17 mouse cellular contexts compared by ENCODE assay signal in genomic region chr12:105003158-105003557, GRCm38 (mm10). TPM values are rescaled to one million over a fixed set of nuclear protein-coding genes. Genes with fewer than 3 reads are reported as not detected.
A peak's percentile ranks its signal among the peaks of the same experiment; 100 is the strongest.
DNase-seq lines count a peak whose midpoint lies in the region; ATAC-seq and TF ChIP-seq lines count a peak whose summit lies in the region.
"Had no signal": no experiment of that assay in that cellular context is flagged by ENCODE, and none has a peak within 500 bp of the region (broad histone marks: within the 10 kb centered on the region; RNA-seq: fewer than 3 reads in every experiment).

No protein-coding gene starts in this region.

- no peak overlapping the region; the same call in 1 of the 2 replicates for H3K27ac ChIP-seq in hindbrain, embryonic 10.5 days
- no peak overlapping the region for H3K27ac ChIP-seq in hindbrain, embryonic 13.5 days
- peak overlapping the region; percentile 48; the same call in 1 of the 2 replicates for H3K27ac ChIP-seq in embryonic facial prominence, embryonic 10.5 days (replicated peaks)
- peak overlapping the region; percentile 30; the same call in 1 of the 2 replicates for H3K27ac ChIP-seq in liver, postnatal 0 days (ENCODE audit: low read depth)
- no peak overlapping the region for H3K27ac ChIP-seq in cerebellum, adult 2 months (ENCODE audit: insufficient read depth, low read length)
- H3K27ac ChIP-seq: kidney, postnatal 0 days; layer of hippocampus, adult 2 months; liver, embryonic 14.5 days; neural tube, embryonic 15.5 days had no signal

- H3K4me2 ChIP-seq in hindbrain, embryonic 13.5 days, result no peak overlapping the region
- H3K4me2 ChIP-seq in liver, postnatal 0 days (ENCODE audit: low read depth, low read length), result no peak overlapping the region
- H3K4me2 ChIP-seq: heart, embryonic 11.5 days; neural tube, embryonic 15.5 days had no signal

- peaks cover 93% of the 10 kb centered on the region for H3K79me2 ChIP-seq in C2C12 (ENCODE audit: control insufficient read depth, insufficient read depth)

- H3ac ChIP-seq in C2C12 (ENCODE audit: control insufficient read depth, insufficient read length, low read depth), result no peak overlapping the region

- TF ChIP-seq POLR2A in cerebellum, adult 2 months (IDR thresholded peaks at IDR 0.05; ENCODE audit: borderline replicate concordance, insufficient read depth, low read length), result no peak

- peaks cover 73% of the 10 kb centered on the region for H3K79me3 ChIP-seq in C2C12 (ENCODE audit: low read depth)

- peaks cover 41% of the 10 kb centered on the region for H3K27me3 ChIP-seq in hindbrain, embryonic 10.5 days (ENCODE audit: insufficient read depth, poor library complexity, severe bottlenecking)
- peaks cover 30% of the 10 kb centered on the region for H3K27me3 ChIP-seq in hindbrain, embryonic 13.5 days
- no peaks in the 10 kb centered on the region for H3K27me3 ChIP-seq in C2C12 (ENCODE audit: control insufficient read depth, insufficient read depth, insufficient read length)
- H3K27me3 ChIP-seq in embryonic facial prominence, embryonic 10.5 days (replicated peaks; ENCODE audit: low read depth, poor library complexity, severe bottlenecking), result peaks cover 50% of the 10 kb centered on the region
- H3K27me3 ChIP-seq in liver, postnatal 0 days (ENCODE audit: insufficient read depth, low read length), result no peaks in the 10 kb centered on the region
- 0 out of 2 replicates have a peak, but pooled peaks cover 1% of the 10 kb centered on the region for H3K27me3 ChIP-seq in cerebellum, adult 2 months (ENCODE audit: control insufficient read depth, insufficient read depth, low read length)

- H3K9me3 ChIP-seq in hindbrain, embryonic 10.5 days, result no peaks in the 10 kb centered on the region
- H3K9me3 ChIP-seq in hindbrain, embryonic 13.5 days, result no peaks in the 10 kb centered on the region
- no peaks in the 10 kb centered on the region for H3K9me3 ChIP-seq in embryonic facial prominence, embryonic 10.5 days
- H3K9me3 ChIP-seq in liver, postnatal 0 days (ENCODE audit: low read length), result no peaks in the 10 kb centered on the region
- H3K9me3 ChIP-seq: neural tube, embryonic 15.5 days had no signal

- no peak overlapping the region for H3K4me3 ChIP-seq in hindbrain, embryonic 10.5 days
- no peak overlapping the region for H3K4me3 ChIP-seq in hindbrain, embryonic 13.5 days
- no peak overlapping the region for H3K4me3 ChIP-seq in C2C12 (ENCODE audit: insufficient read depth, poor library complexity, severe bottlenecking)
- no peak overlapping the region for H3K4me3 ChIP-seq in embryonic facial prominence, embryonic 10.5 days
- H3K4me3 ChIP-seq in liver, postnatal 0 days (ENCODE audit: low read depth, low read length), result no peak overlapping the region
- no peak overlapping the region for H3K4me3 ChIP-seq in cerebellum, adult 2 months (replicated peaks; ENCODE audit: insufficient read depth, low read depth, low read length)
- H3K4me3 ChIP-seq: layer of hippocampus, adult 2 months; neural tube, embryonic 15.5 days had no signal

- no peaks in the 10 kb centered on the region for H3K36me3 ChIP-seq in hindbrain, embryonic 10.5 days
- no peaks in the 10 kb centered on the region for H3K36me3 ChIP-seq in hindbrain, embryonic 13.5 days
- H3K36me3 ChIP-seq in C2C12 (ENCODE audit: control insufficient read depth, insufficient read depth), result peaks cover 10% of the 10 kb centered on the region
- H3K36me3 ChIP-seq in embryonic facial prominence, embryonic 10.5 days (replicated peaks), result no peaks in the 10 kb centered on the region
- H3K36me3 ChIP-seq in liver, postnatal 0 days (replicated peaks; ENCODE audit: insufficient read depth, low read length), result no peaks in the 10 kb centered on the region
- H3K36me3 ChIP-seq: neural tube, embryonic 15.5 days had no signal

- ATAC-seq in hindbrain, embryonic 13.5 days (ENCODE audit: low FRiP score), result no peak
- ATAC-seq in liver, postnatal 0 days, result no peak
- ATAC-seq: intestine, embryonic 16.5 days had no signal

- peak; percentile 21 for DNase-seq in hindbrain, embryonic 10.5 days (ENCODE audit: low spot score)
- no peak for DNase-seq in embryonic facial prominence, embryonic 10.5 days (ENCODE audit: low spot score)
- DNase-seq in liver, postnatal 0 days, result no peak
- no peak for DNase-seq in cerebellum, adult 9-11 months
- no peak for DNase-seq in cerebellum, adult 2 months
- no peak for DNase-seq in adrenal gland, adult 8-10 months
- DNase-seq: gastrocnemius, postnatal 36 days; heart, postnatal 36 days; lung, postnatal 14 days had no signal

- H3K4me1 ChIP-seq in hindbrain, embryonic 10.5 days (replicated peaks), result peaks cover 34% of the 10 kb centered on the region
- H3K4me1 ChIP-seq in hindbrain, embryonic 13.5 days (replicated peaks), result no peaks in the 10 kb centered on the region; the same call in 1 of the 2 replicates
- H3K4me1 ChIP-seq in embryonic facial prominence, embryonic 10.5 days, result peaks cover 24% of the 10 kb centered on the region
- H3K4me1 ChIP-seq in liver, postnatal 0 days (ENCODE audit: insufficient read depth), result peaks cover 87% of the 10 kb centered on the region
- H3K4me1 ChIP-seq in cerebellum, adult 2 months (ENCODE audit: control insufficient read depth, insufficient read depth, low read length), result no peaks in the 10 kb centered on the region
- H3K4me1 ChIP-seq: neural tube, embryonic 15.5 days had no signal

- TF ChIP-seq CTCF in C2C12 (IDR thresholded peaks at IDR 0.05; ENCODE audit: control insufficient read depth, insufficient read depth, insufficient read length), result no peak
- no peak for TF ChIP-seq CTCF in liver, postnatal 0 days (IDR thresholded peaks at IDR 0.05; ENCODE audit: low read depth)
- no peak for TF ChIP-seq CTCF in cerebellum, adult 2 months (IDR thresholded peaks at IDR 0.05; ENCODE audit: borderline replicate concordance, insufficient read depth, low read depth, low read length)

- no peak for TF ChIP-seq EP300 in liver, postnatal 0 days (IDR thresholded peaks at IDR 0.05; ENCODE audit: low read depth)

- 44% methylated on average over 9 of the region's 9 CpGs for WGBS in hindbrain, embryonic 10.5 days
- 37% methylated on average over 9 of the region's 9 CpGs for WGBS in hindbrain, embryonic 13.5 days
- 59% methylated on average over 9 of the region's 9 CpGs for WGBS in embryonic facial prominence, embryonic 10.5 days
- 51% methylated on average over 9 of the region's 9 CpGs for WGBS in liver, postnatal 0 days (ENCODE audit: insufficient replicate concordance)
- WGBS in cerebellum, adult 2 months, result 33% methylated on average over 9 of the region's 9 CpGs

- no peak overlapping the region for H3K9ac ChIP-seq in hindbrain, embryonic 13.5 days
- H3K9ac ChIP-seq in liver, postnatal 0 days (replicated peaks), result 0 out of 2 replicates have a peak overlapping the region, but pooled peaks have one; percentile 6
- H3K9ac ChIP-seq: liver, embryonic 14.5 days; neural tube, embryonic 15.5 days had no signal

TF ChIP-seq in C2C12, 6 proteins besides CTCF, POLR2A, EP300 and RAD21:
- no peak for TF ChIP-seq MYOG (IDR thresholded peaks at IDR 0.05; ENCODE audit: control insufficient read depth, extremely low read depth, insufficient read length)
- no peak for TF ChIP-seq FOSL1 (IDR thresholded peaks at IDR 0.05; ENCODE audit: insufficient read depth, low read length, poor library complexity, severe bottlenecking)
- no peak for TF ChIP-seq MAX (IDR thresholded peaks at IDR 0.05)
- no peak for TF ChIP-seq USF1 (IDR thresholded peaks at IDR 0.05; ENCODE audit: low read depth)
- TF ChIP-seq CEBPB (IDR thresholded peaks at IDR 0.05; ENCODE audit: low read depth), result no peak
- peak; percentile 61 for TF ChIP-seq MYOD1 (IDR thresholded peaks at IDR 0.05; ENCODE audit: control insufficient read depth, insufficient read length, low read depth)

RNA-seq across cellular contexts. Expression of gene Syne3, which starts 6.5 kb away (rescaled TPM):
- 0.09 and 0.15 TPM in 2 replicates for polyA plus RNA-seq in hindbrain, embryonic 10.5 days (2016; fragmentation: Nextera tagmentation; extraction: Ambion mirVana)
- 0.25 and 0.31 TPM in 2 replicates for polyA plus RNA-seq in hindbrain, embryonic 13.5 days (2015; fragmentation: Nextera tagmentation; extraction: Ambion mirVana)
- polyA plus RNA-seq in C2C12 (2012; fragmentation: generic; extraction: Trizol), result 24.8 TPM
- polyA plus RNA-seq in embryonic facial prominence, embryonic 10.5 days (2016; fragmentation: Nextera tagmentation; extraction: Ambion mirVana), result 0.24 and 0.26 TPM in 2 replicates
- polyA plus RNA-seq in liver, postnatal 0 days (2015; fragmentation: Nextera tagmentation; extraction: Ambion mirVana), result 1.3 and 2.3 TPM in 2 replicates
- polyA plus RNA-seq in cerebellum, adult 2 months (2012; rRNA removed), result 1.1 and 1.2 TPM in 2 replicates
- total RNA-seq in adrenal gland, adult 8-10 months (2022), result 10 to 100 TPM; 12.0 to 20.8 (median 16.8) TPM

RNA-seq across cellular contexts. Expression of gene Glrx5, which starts 29.3 kb away (rescaled TPM):
- polyA plus RNA-seq in hindbrain, embryonic 10.5 days (2016; fragmentation: Nextera tagmentation; extraction: Ambion mirVana), result 230 and 235 TPM in 2 replicates
- 156 and 158 TPM in 2 replicates for polyA plus RNA-seq in hindbrain, embryonic 13.5 days (2015; fragmentation: Nextera tagmentation; extraction: Ambion mirVana)
- 92.2 TPM for polyA plus RNA-seq in C2C12 (2012; fragmentation: generic; extraction: Trizol)
- polyA plus RNA-seq in embryonic facial prominence, embryonic 10.5 days (2016; fragmentation: Nextera tagmentation; extraction: Ambion mirVana), result 218 and 234 TPM in 2 replicates
- 349 and 355 TPM in 2 replicates for polyA plus RNA-seq in liver, postnatal 0 days (2015; fragmentation: Nextera tagmentation; extraction: Ambion mirVana)
- polyA plus RNA-seq in cerebellum, adult 2 months (2012; rRNA removed), result 85.9 and 101 TPM in 2 replicates
- total RNA-seq in adrenal gland, adult 8-10 months (2022), result 100 to 1,000 TPM; 132 to 279 (median 202) TPM

Comparison
In these comparisons a context has a peak if more than half of its experiments do, and no peak if none do; other contexts are left out.
1. H3K27ac ChIP-seq: peak in embryonic facial prominence, embryonic 10.5 days (single experiment) and liver, postnatal 0 days (single experiment); none in hindbrain, embryonic 10.5 days (single experiment), hindbrain, embryonic 13.5 days (single experiment) and cerebellum, adult 2 months (single experiment).